Mouse (Mus musculus): ENCODE data around the gene Zfp219.

- TF ChIP-seq CTCF (IDR thresholded peaks at IDR 0.05; ENCODE audit: low read depth): peak; percentile 83
- TF ChIP-seq EP300 (IDR thresholded peaks at IDR 0.05; ENCODE audit: low read depth): no peak; the same call in 1 of the 2 replicates
Observed at GRCm38 (mm10) chr14:52020486-52021137, at the start of gene Zfp219.

Measured in heart, postnatal 0 days (tissue).